Mouse (Mus musculus): ENCODE measurements around the gene Slx4ip. TPM values are rescaled to one million over a fixed set of nuclear protein-coding genes. Genes with fewer than 3 reads are reported as not detected.
A peak's percentile ranks its signal among the peaks of the same experiment; 100 is the strongest.

The Slx4ip gene
- polyA plus RNA-seq (2017; shearing (Covaris generic)), result 1 to 10 TPM; 4.4 to 5.0 TPM

GRCm38 (mm10) chr2:136891068-136891950 lies at the start of gene Slx4ip, which contains the start of the genes AL731706.1 and Mkks:
Gene Slx4ip (plus strand): TSS chr2:136891218.
Gene AL731706.1 (minus strand): TSS chr2:136891389.
Gene Mkks (minus strand): TSS chr2:136891389.
- ATAC-seq, result peak; percentile 84

- ATAC-seq, result no peak
Observed at GRCm38 (mm10) chr2:136850366-136850765, 40.7 kb upstream of the Slx4ip start.

- ATAC-seq, result no peak
Observed at GRCm38 (mm10) chr2:136854543-136855388, 36.3 kb upstream of the Slx4ip start.

- no peak for ATAC-seq
Observed at GRCm38 (mm10) chr2:136885579-136885978, 5.4 kb upstream of the Slx4ip start, which contains the start of gene AL731706.2. Gene AL731706.2 (minus strand): TSS chr2:136885679.

- no peak for ATAC-seq
Observed at GRCm38 (mm10) chr2:136886846-136887245, 4.2 kb upstream of the Slx4ip start.

- peak; percentile 51 for ATAC-seq
Observed at GRCm38 (mm10) chr2:136890716-136891067, 326 bp upstream of the Slx4ip start.

GRCm38 (mm10) chr2:136891951-136892371 lies 943 bp downstream of the Slx4ip start:
- ATAC-seq, result peak; percentile 71

- no peak for ATAC-seq
Observed at GRCm38 (mm10) chr2:136894494-136894893, 3.5 kb downstream of the Slx4ip start.

- no peak for ATAC-seq
Observed at GRCm38 (mm10) chr2:136896131-136896530, 5.1 kb downstream of the Slx4ip start.

- no peak for ATAC-seq
Observed at GRCm38 (mm10) chr2:136908596-136908995, 17.6 kb downstream of the Slx4ip start.

- ATAC-seq, result no peak
Observed at GRCm38 (mm10) chr2:136909298-136909697, 18.3 kb downstream of the Slx4ip start.

- ATAC-seq, result no peak
Observed at GRCm38 (mm10) chr2:136911958-136912411, 21.0 kb downstream of the Slx4ip start.

GRCm38 (mm10) chr2:136913021-136913420 lies 22.0 kb downstream of the Slx4ip start:
- no peak for ATAC-seq

- no peak for ATAC-seq
Observed at GRCm38 (mm10) chr2:136914334-136914902, 23.4 kb downstream of the Slx4ip start.

GRCm38 (mm10) chr2:136919433-136919832 lies 28.4 kb downstream of the Slx4ip start:
- no peak for ATAC-seq

GRCm38 (mm10) chr2:136920257-136920993 lies 29.4 kb downstream of the Slx4ip start:
- no peak for ATAC-seq

GRCm38 (mm10) chr2:136921003-136921408 lies 30.0 kb downstream of the Slx4ip start:
- ATAC-seq, result no peak

- no peak for ATAC-seq
Observed at GRCm38 (mm10) chr2:136936391-136937288, 45.6 kb downstream of the Slx4ip start.

- no peak for ATAC-seq
Observed at GRCm38 (mm10) chr2:136938249-136938648, 47.2 kb downstream of the Slx4ip start.

GRCm38 (mm10) chr2:136946297-136946696 lies 55.3 kb downstream of the Slx4ip start:
- no peak for ATAC-seq

GRCm38 (mm10) chr2:136947500-136947899 lies 56.5 kb downstream of the Slx4ip start:
- ATAC-seq, result no peak
